Mouse (Mus musculus) embryonic stem cell, embryonic (primary cell): ENCODE data around the gene Psat1.

Source experiments
- CTCF ChIA-PET, 4 experiments: fragments of 300-600 bp in 2 of 4; fragments of 350-600 bp in 2 of 4; sonication (Branson Sonifier 250); formaldehyde crosslinking; loops; one replicate each; lab custom pipeline; 2022; ENCODE audit warnings: inconsistent platforms in 2 of 4; lab: Charles Lee
- POLR2A ChIA-PET, 4 experiments: fragments of 300-600 bp in 2 of 4; fragments of 350-600 bp in 2 of 4; sonication (Branson Sonifier 250); formaldehyde crosslinking; loops; one replicate each; lab custom pipeline; 2022; ENCODE audit warnings: antibody characterized with exemption in 4 of 4, inconsistent platforms in 1 of 4; lab: Charles Lee

Psat1 gene

GRCm38 (mm10) chr19:15946663-15947062 is 474 bp downstream of the Psat1 start:
- POLR2A ChIA-PET, result interaction anchor here in 3 of 4 experiments (0.5 to 18.3 kb wide), 18 partner anchors 12 to 64 kb away, joined by 3 to 434 read pairs (median 4); partner anchors contain the start of gene Cep78 (in 1 of the 3)
- CTCF ChIA-PET, result interaction anchor here in 2 of 4 experiments (0.6 to 1.1 kb wide), 2 partner anchors 20 to 63 kb away, joined by 4 read pairs; no protein-coding TSS in a partner anchor

GRCm38 (mm10) chr19:15943117-15943423 is 4.1 kb downstream of the Psat1 start:
- POLR2A ChIA-PET, result interaction anchor here (0.6 to 18.3 kb wide), 38 partner anchors 8 to 1345 kb away, joined by 3 to 434 read pairs (median 4); partner anchors contain the start of genes Cep78 (in 2 of the 4) and Tle4 (in 1 of the 4)
- CTCF ChIA-PET, result interaction anchor here in 3 of 4 experiments (0.7 to 1.6 kb wide), 7 partner anchors 18 to 458 kb away, joined by 3 to 6 read pairs (median 3); no protein-coding TSS in a partner anchor

GRCm38 (mm10) chr19:15942421-15943116 is 4.6 kb downstream of the Psat1 start:
- POLR2A ChIA-PET, result interaction anchor here (0.6 to 18.3 kb wide), 38 partner anchors 8 to 1345 kb away, joined by 3 to 434 read pairs (median 4); partner anchors contain the start of genes Cep78 (in 2 of the 4) and Tle4 (in 1 of the 4)
- CTCF ChIA-PET, result interaction anchor here in 3 of 4 experiments (0.9 to 1.6 kb wide), 6 partner anchors 18 to 141 kb away, joined by 3 to 6 read pairs (median 3); no protein-coding TSS in a partner anchor

- CTCF ChIA-PET, result interaction anchor here in 1 of 4 experiments (0.9 kb wide), 2 partner anchors 18 to 24 kb away, joined by 3 read pairs; no protein-coding TSS in a partner anchor
- POLR2A ChIA-PET, result interaction anchor here (1.0 to 18.3 kb wide), 15 partner anchors 9 to 43 kb away, joined by 3 to 434 read pairs (median 5); partner anchors contain the start of gene Cep78 (in 2 of the 4)
Observed at GRCm38 (mm10) chr19:15941399-15941798, 5.7 kb downstream of the Psat1 start.

GRCm38 (mm10) chr19:15925719-15926045 is 21.5 kb downstream of the Psat1 start:
- ChIA-PET CTCF (interaction anchor here in 1 of 4 experiments (1.1 kb wide), 1 partner anchor 11 kb away, joined by 4 read pairs; no protein-coding TSS in a partner anchor), POLR2A (interaction anchor here (0.6 to 12.4 kb wide), 41 partner anchors 8 to 1343 kb away, joined by 3 to 434 read pairs (median 11); partner anchors contain the start of genes Psat1 (in 3 of the 4), Cep78 (in 2 of the 4) and Tle4 (in 1 of the 4))

- CTCF ChIA-PET, result interaction anchor here in 2 of 4 experiments (0.6 to 1.4 kb wide), 5 partner anchors 12 to 40 kb away, joined by 3 to 7 read pairs (median 3); no protein-coding TSS in a partner anchor
- POLR2A ChIA-PET, result interaction anchor here (0.6 to 12.4 kb wide), 75 partner anchors 8 to 1443 kb away, joined by 3 to 434 read pairs (median 6); partner anchors contain the start of genes Cep78 (in 3 of the 4), Psat1 (in 3 of the 4), Gnaq (in 2 of the 4) and Tle4 (in 1 of the 4)
Observed at GRCm38 (mm10) chr19:15924866-15925718, 22.0 kb downstream of the Psat1 start.

- POLR2A ChIA-PET, result interaction anchor here (0.6 to 12.4 kb wide), 71 partner anchors 7 to 1442 kb away, joined by 3 to 434 read pairs (median 7); partner anchors contain the start of genes Cep78 (in 3 of the 4), Psat1 (in 3 of the 4), Gnaq (in 2 of the 4) and Tle4 (in 1 of the 4)
- CTCF ChIA-PET, result interaction anchor here in 2 of 4 experiments (0.6 to 1.5 kb wide), 8 partner anchors 13 to 41 kb away, joined by 3 to 7 read pairs (median 3); no protein-coding TSS in a partner anchor
Observed at GRCm38 (mm10) chr19:15924181-15924865, 22.8 kb downstream of the Psat1 start.

GRCm38 (mm10) chr19:15923426-15923825 is 23.7 kb downstream of the Psat1 start:
- CTCF ChIA-PET, result interaction anchor here in 3 of 4 experiments (0.5 to 1.5 kb wide), 6 partner anchors 18 to 74 kb away, joined by 3 to 4 read pairs (median 3); no protein-coding TSS in a partner anchor
- POLR2A ChIA-PET, result interaction anchor here (0.6 to 12.4 kb wide), 33 partner anchors 8 to 1325 kb away, joined by 3 to 434 read pairs (median 15); partner anchors contain the start of genes Cep78 (in 3 of the 4), Psat1 (in 3 of the 4), Gnaq (in 1 of the 4) and Tle4 (in 1 of the 4)

- CTCF ChIA-PET, result no interaction called here
- POLR2A ChIA-PET, result interaction anchor here in 3 of 4 experiments (0.6 to 12.4 kb wide), 12 partner anchors 9 to 837 kb away, joined by 3 to 434 read pairs (median 84); partner anchors contain the start of gene Psat1 (in 3 of the 3)
Observed at GRCm38 (mm10) chr19:15919336-15919735, 27.8 kb downstream of the Psat1 start.

- ChIA-PET CTCF (no interaction called here), POLR2A (interaction anchor here in 3 of 4 experiments (1.1 to 12.4 kb wide), 7 partner anchors 8 to 45 kb away, joined by 4 to 434 read pairs (median 123); partner anchors contain the start of gene Psat1 (in 3 of the 3))
Observed at GRCm38 (mm10) chr19:15918111-15918510, 29.0 kb downstream of the Psat1 start.

GRCm38 (mm10) chr19:15913249-15913997 is 33.7 kb downstream of the Psat1 start:
- CTCF ChIA-PET, result no interaction called here
- POLR2A ChIA-PET, result interaction anchor here in 2 of 4 experiments (0.8 to 12.6 kb wide), 5 partner anchors 8 to 15 kb away, joined by 3 to 277 read pairs (median 21); no protein-coding TSS in a partner anchor

GRCm38 (mm10) chr19:15911441-15911840 is 35.7 kb downstream of the Psat1 start:
- CTCF ChIA-PET, result no interaction called here
- POLR2A ChIA-PET, result interaction anchor here in 3 of 4 experiments (0.9 to 12.6 kb wide), 8 partner anchors 9 to 75 kb away, joined by 3 to 277 read pairs (median 5); no protein-coding TSS in a partner anchor

GRCm38 (mm10) chr19:15910987-15911386 is 36.1 kb downstream of the Psat1 start:
- ChIA-PET CTCF (interaction anchor here in 1 of 4 experiments (0.6 kb wide), 1 partner anchor 9 kb away, joined by 4 read pairs; no protein-coding TSS in a partner anchor), POLR2A (interaction anchor here in 3 of 4 experiments (0.5 to 12.6 kb wide), 10 partner anchors 8 to 542 kb away, joined by 3 to 277 read pairs (median 5); no protein-coding TSS in a partner anchor)

GRCm38 (mm10) chr19:15910488-15910887 is 36.6 kb downstream of the Psat1 start:
- ChIA-PET CTCF (interaction anchor here in 1 of 4 experiments (0.6 to 1.0 kb wide), 2 partner anchors 10 to 32 kb away, joined by 3 to 4 read pairs; no protein-coding TSS in a partner anchor), POLR2A (interaction anchor here in 3 of 4 experiments (0.5 to 12.6 kb wide), 12 partner anchors 8 to 542 kb away, joined by 3 to 277 read pairs (median 5); no protein-coding TSS in a partner anchor)

- ChIA-PET CTCF (no interaction called here), POLR2A (interaction anchor here in 3 of 4 experiments (1.7 to 12.6 kb wide), 4 partner anchors 14 to 35 kb away, joined by 3 to 277 read pairs (median 62); no protein-coding TSS in a partner anchor)
Observed at GRCm38 (mm10) chr19:15908016-15908415, 39.1 kb downstream of the Psat1 start.
